Mouse (Mus musculus) ES-CJ7 (cell line): ENCODE measurements at regions not wholly inside any gene's neighbourhood (a gene's known extent, or its start where the extent isn't known, plus 50 kb on each side); places are given as distances from the start of the nearest gene placed in this dataset.

ENCODE experiments used
- DNase-seq: peaks from one replicate; pipeline ENCODE4 v3.0.0; 2011; ENCODE audit warnings: low read depth, low spot score

- no peak for DNase-seq
Observed at GRCm38 (mm10) chr2:161340291-161340690, 231.4 kb upstream of the Chd6 start.

- peak; percentile 74 for DNase-seq
Observed at GRCm38 (mm10) chr2:161339327-161340001, 230.6 kb upstream of the Chd6 start.

DNA sequence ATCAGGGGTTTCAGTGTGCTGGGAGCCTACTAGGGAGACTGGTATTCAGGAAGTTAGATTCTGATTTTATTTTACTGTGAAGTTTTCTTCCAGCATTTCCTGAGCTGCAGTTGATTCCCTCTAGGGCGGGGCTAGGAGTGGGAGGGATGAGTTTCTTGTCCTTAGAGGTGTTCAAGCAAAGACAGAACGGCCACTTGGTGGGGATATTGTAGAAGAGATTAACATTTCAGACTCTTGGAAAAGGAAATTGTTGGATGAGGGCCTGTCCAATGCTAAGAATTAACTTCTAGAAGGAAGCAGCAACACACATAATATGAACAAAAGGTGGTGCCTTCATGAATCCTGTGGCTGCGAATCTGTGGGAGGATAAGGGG, 230.1 kb upstream of the Chd6 start:
- DNase-seq = no peak

DNA sequence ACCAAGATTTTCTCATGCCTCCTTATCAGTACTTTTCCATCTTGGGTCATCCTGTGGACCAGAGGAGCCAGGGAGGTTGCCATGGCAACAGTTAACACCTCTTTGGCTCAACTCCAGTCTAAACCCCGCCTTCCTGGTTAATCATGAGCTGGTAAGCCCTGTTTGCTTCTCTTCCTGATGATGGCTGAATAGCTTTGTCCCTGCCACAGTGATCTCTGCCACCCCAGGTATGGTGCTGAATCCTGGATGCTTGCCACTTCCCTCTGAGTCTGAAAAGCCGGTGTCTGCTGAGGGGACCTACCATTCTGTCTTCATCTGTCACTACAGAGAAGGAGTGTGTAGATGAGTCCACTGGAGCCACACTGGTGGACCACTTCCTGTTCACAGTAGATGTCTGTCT, 223.8 kb upstream of the Chd6 start:
- DNase-seq = no peak

DNA sequence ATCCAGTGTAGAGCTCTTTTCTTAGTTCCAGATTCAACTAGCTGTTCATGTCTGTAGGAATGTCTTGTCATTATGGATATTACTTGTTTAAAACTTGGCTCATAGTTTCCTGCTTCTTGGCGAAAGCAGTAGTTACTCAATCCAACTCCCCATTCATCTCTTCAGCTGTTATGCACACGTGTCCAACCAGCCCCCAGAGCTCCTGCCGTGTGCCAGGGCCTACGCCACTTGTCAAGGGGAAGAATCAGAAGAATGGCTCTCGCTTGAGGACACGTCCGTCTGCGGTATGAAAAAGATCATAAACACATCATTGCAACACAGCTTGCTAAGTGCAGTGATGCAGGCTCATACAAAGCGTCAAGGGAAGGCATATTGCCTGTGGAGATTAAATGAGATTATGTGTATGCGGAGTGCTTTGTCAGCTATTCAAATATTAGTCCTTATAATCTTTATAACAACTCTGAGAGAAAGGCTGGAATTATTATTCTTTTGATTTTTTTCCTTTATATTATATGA, 223.0 kb upstream of the Chd6 start:
- no peak for DNase-seq

- no peak for DNase-seq
Observed at GRCm38 (mm10) chr2:161302796-161303195, 193.9 kb upstream of the Chd6 start.

DNA sequence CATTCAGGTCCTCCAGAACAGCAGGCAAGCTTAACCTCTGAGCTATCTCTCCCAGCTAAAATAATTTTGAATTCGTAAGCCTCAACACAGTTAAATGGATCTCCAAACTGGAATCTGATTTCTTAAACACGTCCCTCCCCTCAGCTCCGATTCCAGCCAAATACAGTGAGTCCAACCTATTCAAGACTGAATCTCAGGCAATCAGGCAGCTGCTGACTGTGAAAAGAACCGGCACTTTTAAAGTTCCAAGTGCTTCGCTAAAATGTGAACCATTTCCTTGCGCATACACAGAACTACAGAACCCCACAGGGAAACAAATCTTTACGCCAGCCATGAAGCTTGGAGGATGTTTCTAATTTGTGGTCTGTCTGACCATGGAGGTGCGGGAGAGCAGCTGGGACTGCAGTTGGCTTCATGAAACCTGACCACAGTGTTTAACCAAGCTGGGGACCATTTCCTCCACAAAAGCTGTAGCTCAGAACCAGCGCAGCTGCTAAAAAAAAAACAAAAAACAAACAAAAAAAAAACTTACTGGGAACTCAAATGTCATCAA, 160.1 kb upstream of the Chd6 start:
- DNase-seq = peak; percentile 8

GRCm38 (mm10) chr2:161266476-161266875, 157.6 kb upstream of the Chd6 start:
- DNase-seq = no peak

- no peak for DNase-seq
Observed at GRCm38 (mm10) chr2:161265211-161265610, 156.3 kb upstream of the Chd6 start.

GRCm38 (mm10) chr2:161252761-161253160, 143.9 kb upstream of the Chd6 start:
- peak; percentile 69 for DNase-seq

GRCm38 (mm10) chr2:161241665-161242064, 132.8 kb upstream of the Chd6 start:
- no peak for DNase-seq

- DNase-seq = no peak
Observed at GRCm38 (mm10) chr2:161237280-161237819, 128.5 kb upstream of the Chd6 start.

DNA sequence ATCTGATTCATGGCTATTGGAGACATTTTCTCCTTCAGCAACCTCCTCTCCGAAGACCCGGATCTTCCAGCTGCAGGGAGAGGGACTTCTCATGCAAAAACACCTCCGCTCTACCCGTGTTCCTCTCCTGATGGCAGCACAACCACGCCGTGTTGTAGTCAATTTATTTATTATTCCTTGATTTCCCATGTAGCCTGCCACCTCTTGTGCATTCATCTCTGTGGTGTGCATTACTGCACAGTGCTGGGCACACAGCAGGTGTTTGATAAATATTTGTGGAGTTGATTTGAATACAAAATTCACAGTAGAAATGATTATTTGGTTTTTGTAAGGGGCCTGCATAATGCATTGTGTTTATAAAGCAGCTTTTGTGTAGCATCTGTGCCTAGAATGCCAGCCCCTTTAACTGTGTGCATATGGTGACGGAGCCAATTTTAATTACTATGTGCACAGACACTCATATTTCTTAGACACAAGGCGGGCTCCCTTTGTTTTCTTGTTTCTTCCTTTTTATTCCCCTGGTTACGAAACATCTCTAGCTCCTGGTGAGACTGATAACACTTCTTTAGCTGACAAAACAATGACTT, 124.4 kb upstream of the Chd6 start:
- DNase-seq = no peak

DNA sequence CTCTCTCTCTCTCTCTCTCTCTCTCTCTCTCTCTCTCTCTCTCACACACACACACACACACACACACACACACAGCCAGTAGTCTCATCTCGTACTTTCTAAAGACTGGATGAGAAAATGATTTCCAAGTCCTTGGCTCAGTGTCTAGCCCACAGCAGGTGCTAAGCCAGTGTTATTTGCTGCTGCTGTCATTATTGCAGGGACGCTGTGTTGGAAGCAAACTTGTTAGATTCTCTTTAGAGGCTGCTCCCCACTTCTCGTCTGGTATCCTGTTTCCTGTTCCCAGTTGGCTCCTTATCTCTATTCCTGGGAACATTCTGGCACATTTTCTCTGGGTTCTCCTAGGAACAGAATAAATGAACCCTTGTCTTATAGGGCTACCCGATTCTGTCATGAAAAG, 122.5 kb upstream of the Chd6 start:
- no peak for DNase-seq

GRCm38 (mm10) chr2:161215736-161216135, 106.9 kb upstream of the Chd6 start:
- no peak for DNase-seq

DNA sequence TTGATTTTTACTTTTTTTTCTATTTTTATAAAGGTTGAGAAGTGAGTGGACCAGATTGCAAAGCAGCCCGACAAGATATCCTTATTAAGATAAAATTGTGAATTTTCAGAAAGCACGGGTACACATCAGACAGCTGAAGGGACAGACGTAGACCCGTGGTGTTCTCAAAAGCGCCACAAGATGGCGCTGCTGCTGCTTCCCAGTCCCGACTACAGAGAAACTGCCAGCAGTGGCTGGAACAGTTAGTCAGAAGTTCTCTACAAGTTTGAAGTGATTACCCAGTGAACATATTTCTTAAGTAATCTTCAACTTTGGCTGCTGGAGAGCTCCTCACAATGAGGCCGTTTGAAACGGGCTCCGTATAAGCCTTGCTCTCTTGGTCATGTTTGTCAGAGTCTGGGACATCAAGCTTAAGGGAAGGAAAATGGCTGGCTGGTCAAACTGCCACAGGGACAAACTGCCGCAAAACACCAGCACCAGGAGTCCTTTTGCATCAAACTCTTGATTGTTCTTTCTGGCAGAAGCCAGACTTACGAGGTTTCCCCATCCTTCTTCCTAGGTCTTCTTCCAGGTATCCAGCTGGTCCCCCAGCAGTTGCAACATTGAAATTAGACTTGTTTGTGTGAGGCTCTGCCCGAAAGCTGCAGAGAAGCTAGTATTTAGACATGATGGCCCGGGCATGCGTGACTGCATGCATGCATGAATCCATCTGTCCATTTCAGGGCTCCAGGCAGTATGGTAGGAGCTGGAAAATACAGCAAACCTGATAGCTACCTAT, 106.0 kb upstream of the Chd6 start:
- peak; percentile 76 for DNase-seq

DNA sequence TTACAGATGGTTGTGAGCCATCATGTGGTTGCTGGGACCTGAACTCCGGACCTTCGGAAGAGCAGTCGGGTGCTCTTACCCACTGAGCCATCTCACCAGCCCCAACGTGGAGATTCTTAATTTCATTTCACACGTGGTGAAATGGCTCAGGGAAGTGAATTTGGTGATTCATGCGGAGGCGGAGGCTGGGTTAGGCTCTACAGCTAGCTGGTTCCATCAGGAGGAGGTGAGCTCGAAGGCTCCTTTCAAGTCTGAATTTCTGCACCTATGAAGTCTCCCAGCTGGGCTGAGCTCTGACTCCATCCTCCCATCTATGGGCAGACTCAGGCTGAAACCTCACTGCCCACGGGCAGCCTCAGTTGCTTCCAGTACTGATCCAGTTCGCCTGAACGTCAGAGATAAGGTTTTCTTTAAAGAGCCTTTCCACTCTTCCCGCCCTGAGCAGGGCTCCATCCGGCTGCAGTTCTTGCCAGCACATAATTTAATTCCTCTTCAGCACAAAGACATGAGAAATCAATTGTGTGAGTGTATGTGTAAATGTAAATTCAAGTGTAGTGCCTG, 103.5 kb upstream of the Chd6 start:
- DNase-seq = no peak

GRCm38 (mm10) chr2:161196713-161197372, 88.0 kb upstream of the Chd6 start:
- DNase-seq = peak; percentile 76

- peak; percentile 91 for DNase-seq
Observed at GRCm38 (mm10) chr2:161187516-161187915, 78.6 kb upstream of the Chd6 start.

DNA sequence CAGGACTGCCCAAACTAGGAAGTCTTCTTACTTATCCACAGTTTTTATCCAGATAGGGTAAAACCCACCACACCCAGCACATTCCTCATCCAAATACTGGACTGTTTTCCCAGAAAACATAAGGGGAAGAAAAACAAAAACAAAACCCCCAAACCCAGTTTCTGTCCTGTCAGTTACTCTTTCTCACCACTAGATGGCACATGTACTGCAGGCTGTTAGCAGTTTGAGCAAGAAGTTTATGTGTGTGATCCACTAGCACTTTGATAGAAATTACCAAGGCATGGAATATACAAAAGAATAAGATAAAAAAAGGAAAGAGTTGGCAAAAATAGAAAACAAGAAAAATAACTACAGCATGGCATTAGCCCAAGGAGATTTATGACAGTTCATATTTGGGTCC, 76.2 kb upstream of the Chd6 start:
- peak; percentile 39 for DNase-seq

GRCm38 (mm10) chr2:161177355-161178021, 68.6 kb upstream of the Chd6 start:
- peak; percentile 95 for DNase-seq
